Mouse (Mus musculus) heart, embryonic 14.5 days (tissue): Measurements from ENCODE around the gene Clasp2. TPM values are rescaled to one million over a fixed set of nuclear protein-coding genes. Genes with fewer than 3 reads are reported as not detected.

ENCODE experiments used
- ATAC-seq: fragments of 200-750 bp; cut with Nextera tagmentation; 2 replicates; pipeline ENCODE4 v1.8.0; 2017; ENCODE audit warnings: low read depth, moderate TSS enrichment; ENCODE audit not compliant: insufficient number of reproducible peaks, insufficient read depth, low FRiP score
- H3K27ac ChIP-seq, 2 experiments: fragments of 200-500 bp in 1 of 2; fragments of 300-500 bp in 1 of 2; sonication (generic) in 1 of 2; replicated peaks in 1 of 2; 2 replicates each; pipeline ENCODE4 v1.5.1; 2012 to 2014; ENCODE audit warnings: low read depth in 2 of 2, low read length in 2 of 2, control low read depth in 1 of 2, mild to moderate bottlenecking in 1 of 2, mixed read lengths in 1 of 2; ENCODE audit not compliant: control insufficient read depth in 1 of 2, insufficient read depth in 1 of 2
- H3K27me3 ChIP-seq: fragments of 300-500 bp; sonication (generic); 2 replicates; pipeline ENCODE4 v1.6.1; 2014; ENCODE audit warnings: mild to moderate bottlenecking, low read length, control low read depth; ENCODE audit not compliant: control insufficient read depth, insufficient read depth
- H3K36me3 ChIP-seq: fragments of 300-500 bp; sonication (generic); 2 replicates; pipeline ENCODE4 v1.6.1; 2014; ENCODE audit warnings: mild to moderate bottlenecking, control low read depth, low read length, mixed read lengths; ENCODE audit not compliant: control insufficient read depth, insufficient read depth
- H3K4me1 ChIP-seq, 2 experiments: fragments of 200-500 bp in 1 of 2; fragments of 300-500 bp in 1 of 2; sonication (generic) in 1 of 2; 2 replicates each; pipeline ENCODE4 v1.6.1; 2012 to 2014; ENCODE audit warnings: low read length in 2 of 2, control low read depth in 1 of 2, mixed read lengths in 1 of 2; ENCODE audit not compliant: control insufficient read depth in 2 of 2, insufficient read depth in 2 of 2
- H3K4me2 ChIP-seq: fragments of 300-500 bp; sonication (generic); 2 replicates; pipeline ENCODE4 v1.6.1; 2014; ENCODE audit warnings: mild to moderate bottlenecking, low read length
- H3K4me3 ChIP-seq, 2 experiments: fragments of 200-500 bp in 1 of 2; fragments of 300-500 bp in 1 of 2; sonication (generic) in 1 of 2; 2 replicates each; pipeline ENCODE4 v1.5.1; 2012 to 2014; ENCODE audit warnings: low read length in 2 of 2, mild to moderate bottlenecking in 2 of 2, control low read depth in 1 of 2, low read depth in 1 of 2, moderate library complexity in 1 of 2; ENCODE audit not compliant: control insufficient read depth in 1 of 2, insufficient read depth in 1 of 2
- H3K9ac ChIP-seq: fragments of 300-500 bp; sonication (generic); 2 replicates; pipeline ENCODE4 v1.6.1; 2014; ENCODE audit warnings: mild to moderate bottlenecking, low read length
- H3K9me3 ChIP-seq: fragments of 300-500 bp; sonication (generic); 2 replicates; pipeline ENCODE4 v1.6.1; 2016; ENCODE audit warnings: low read length, control low read depth; ENCODE audit not compliant: control insufficient read depth
- WGBS: fragments of 180-500 bp; shearing (Covaris S2); extraction: QIAGEN DNeasy Blood & Tissue Kit; methylation state at CpG from one replicate; pipeline ENCODE4 v1.1.7; 2014; 5-methylcytosine and 5-hydroxymethylcytosine counted together
- polyA plus RNA-seq: library from polyadenylated mRNA; unstranded; fragments of >200 nt; fragmentation: Nextera tagmentation; extraction: Ambion mirVana; gene quantifications from 2 replicates; pipeline ENCODE4 v1.2.1, GENCODE M21; 2014

Clasp2 gene
- 25.3 TPM in 2 replicates for polyA plus RNA-seq

DNA sequence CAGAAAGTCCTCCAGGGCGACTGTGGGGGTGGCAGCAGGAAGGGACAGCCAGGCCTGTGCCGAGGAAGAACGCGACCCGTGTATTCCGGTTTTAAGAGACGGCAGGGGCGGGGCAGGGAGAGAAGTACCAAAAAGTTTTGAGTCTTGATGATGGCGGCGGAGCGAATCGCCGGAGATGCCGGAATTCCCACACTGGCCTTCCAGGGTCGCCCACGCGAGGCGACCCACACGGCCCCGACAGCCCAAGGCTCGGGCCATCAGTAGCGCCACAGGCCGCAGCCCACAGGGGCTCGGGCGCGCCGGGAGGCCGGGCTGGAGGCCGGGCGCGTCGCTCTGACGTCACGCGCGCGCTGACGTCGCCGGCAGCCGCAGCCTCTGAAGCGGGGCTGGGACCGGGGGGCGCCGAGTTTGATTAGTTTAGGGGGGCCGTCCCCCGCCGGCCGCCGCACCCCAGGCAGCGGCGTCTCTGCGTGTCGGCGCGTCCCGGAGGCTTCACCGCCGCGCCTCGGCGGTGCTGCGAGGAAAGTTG, at the start of gene Clasp2:
Gene Clasp2, plus strand, starts transcription at position 366 of the 529 bp plus-strand sequence.
- under 1% methylated on average over 57 of the region's 63 CpGs for WGBS
- peak within 1 kb of the TSS; percentile 87 to 88 for H3K27ac ChIP-seq
- H3K9me3 ChIP-seq = no peaks in the 10 kb centered on the region
- peak within 1 kb of the TSS; percentile 96 for H3K4me2 ChIP-seq
- peak within 1 kb of the TSS; percentile 92 for H3K9ac ChIP-seq
- peaks cover 6 to 14% of the 10 kb centered on the region in 2 experiments for H3K4me1 ChIP-seq
- ATAC-seq = peak; percentile 89
- H3K36me3 ChIP-seq = no peaks in the 10 kb centered on the region
- peak within 1 kb of the TSS; percentile 97 to 99 for H3K4me3 ChIP-seq
- H3K27me3 ChIP-seq = no peaks in the 10 kb centered on the region

DNA sequence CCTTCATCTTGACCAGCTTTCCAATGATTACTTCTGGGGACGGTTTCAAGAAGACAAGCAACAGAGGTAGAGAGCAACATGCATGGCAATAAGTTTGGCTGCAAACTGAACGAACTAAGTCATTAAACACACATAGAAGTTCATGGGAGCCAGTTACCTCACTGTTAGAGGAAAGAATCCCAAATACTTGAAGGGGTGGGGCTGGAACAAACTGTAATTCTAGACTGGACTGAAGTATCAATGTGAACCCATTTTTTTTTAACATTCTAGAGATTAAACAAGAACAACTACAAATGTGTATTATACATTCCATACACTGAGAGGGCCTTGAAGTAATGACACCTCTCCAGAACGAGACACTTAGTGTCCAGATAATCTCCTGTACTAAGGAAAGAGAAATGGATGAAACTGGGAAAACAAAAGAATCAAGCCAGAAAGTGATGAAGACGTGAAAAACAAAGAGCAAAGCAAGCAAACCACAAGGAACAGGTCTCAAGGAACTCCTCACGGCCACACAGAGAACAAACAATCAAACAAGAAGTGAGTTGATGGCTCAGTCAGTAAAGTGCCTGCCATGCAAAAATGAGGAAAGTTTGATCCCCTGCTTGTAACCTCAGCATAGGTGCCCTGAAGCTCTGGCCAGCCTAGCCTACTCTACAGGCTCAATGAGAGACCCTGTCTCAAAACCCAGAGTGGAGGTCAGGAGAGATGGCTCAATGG, 39.7 kb upstream of the Clasp2 start:
- no peak for ATAC-seq
- WGBS = 78% methylated on average over 5 of the region's 5 CpGs
- Histone ChIP-seq H3K27me3 (no peaks in the 10 kb centered on the region), H3K36me3 (peaks cover 24% of the 10 kb centered on the region), H3K9ac (no peak overlapping the region), H3K27ac (0 out of 4 replicates have a peak overlapping the region, but pooled peaks of 1 of the 2 experiments have one; percentile 38), H3K4me3 (no peak overlapping the region), H3K4me2 (no peak overlapping the region), H3K9me3 (no peaks in the 10 kb centered on the region), H3K4me1 (peaks cover 1 to 22% of the 10 kb centered on the region in 2 experiments)

DNA sequence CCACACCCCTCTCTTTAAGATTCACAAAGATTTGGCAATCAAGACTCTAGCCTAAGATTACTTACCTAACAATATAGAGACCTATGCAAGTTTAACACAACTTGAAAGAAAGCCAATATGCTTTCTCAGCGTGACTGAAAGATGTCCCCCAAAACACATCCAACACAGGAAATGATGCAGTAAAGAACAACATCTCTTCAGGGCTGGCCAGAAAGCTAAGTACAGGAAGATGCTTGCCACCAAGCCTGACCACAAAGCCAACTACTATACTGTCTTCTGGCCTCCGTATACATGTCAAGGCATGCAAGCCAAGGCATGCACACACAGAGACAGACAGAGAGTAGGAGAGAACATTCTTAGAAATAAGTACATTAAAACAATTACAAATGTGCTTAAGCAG, 35.2 kb upstream of the Clasp2 start:
- H3K9ac ChIP-seq = peak overlapping the region; percentile 95
- no peaks in the 10 kb centered on the region for H3K9me3 ChIP-seq
- 54% methylated on average over 2 of the region's 2 CpGs for WGBS
- no peak for ATAC-seq
- peak overlapping the region in 1 of 2 experiments; percentile 51; a peak in 1 of 4 replicates for H3K27ac ChIP-seq
- H3K36me3 ChIP-seq = no peaks in the 10 kb centered on the region
- H3K27me3 ChIP-seq = no peaks in the 10 kb centered on the region
- H3K4me2 ChIP-seq = peak overlapping the region; percentile 76
- H3K4me1 ChIP-seq = peaks cover 5 to 22% of the 10 kb centered on the region in 2 experiments
- H3K4me3 ChIP-seq = peak overlapping the region; percentile 45 to 95; a peak in 3 of 4 replicates

DNA sequence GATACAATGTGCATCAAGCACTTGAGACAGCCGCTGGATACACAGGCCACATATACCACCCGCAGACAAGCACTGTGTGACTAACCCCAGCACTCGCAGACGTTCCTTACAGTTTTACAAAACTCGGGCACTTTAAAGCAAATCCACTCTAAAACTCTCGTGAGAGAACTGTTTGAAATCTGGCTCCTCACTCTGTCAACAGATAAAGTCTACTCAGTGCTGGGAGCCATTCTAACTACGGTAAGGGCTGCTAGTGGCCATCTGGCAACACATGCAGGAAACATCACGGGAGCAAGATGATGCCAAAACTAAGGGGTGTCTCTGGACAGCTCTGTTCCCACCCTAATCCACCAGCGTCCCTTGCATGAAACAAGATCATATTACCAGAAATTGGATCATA, 34.4 kb upstream of the Clasp2 start:
- peak overlapping the region in 1 of 2 experiments; percentile 51; a peak in 1 of 4 replicates for H3K27ac ChIP-seq

DNA sequence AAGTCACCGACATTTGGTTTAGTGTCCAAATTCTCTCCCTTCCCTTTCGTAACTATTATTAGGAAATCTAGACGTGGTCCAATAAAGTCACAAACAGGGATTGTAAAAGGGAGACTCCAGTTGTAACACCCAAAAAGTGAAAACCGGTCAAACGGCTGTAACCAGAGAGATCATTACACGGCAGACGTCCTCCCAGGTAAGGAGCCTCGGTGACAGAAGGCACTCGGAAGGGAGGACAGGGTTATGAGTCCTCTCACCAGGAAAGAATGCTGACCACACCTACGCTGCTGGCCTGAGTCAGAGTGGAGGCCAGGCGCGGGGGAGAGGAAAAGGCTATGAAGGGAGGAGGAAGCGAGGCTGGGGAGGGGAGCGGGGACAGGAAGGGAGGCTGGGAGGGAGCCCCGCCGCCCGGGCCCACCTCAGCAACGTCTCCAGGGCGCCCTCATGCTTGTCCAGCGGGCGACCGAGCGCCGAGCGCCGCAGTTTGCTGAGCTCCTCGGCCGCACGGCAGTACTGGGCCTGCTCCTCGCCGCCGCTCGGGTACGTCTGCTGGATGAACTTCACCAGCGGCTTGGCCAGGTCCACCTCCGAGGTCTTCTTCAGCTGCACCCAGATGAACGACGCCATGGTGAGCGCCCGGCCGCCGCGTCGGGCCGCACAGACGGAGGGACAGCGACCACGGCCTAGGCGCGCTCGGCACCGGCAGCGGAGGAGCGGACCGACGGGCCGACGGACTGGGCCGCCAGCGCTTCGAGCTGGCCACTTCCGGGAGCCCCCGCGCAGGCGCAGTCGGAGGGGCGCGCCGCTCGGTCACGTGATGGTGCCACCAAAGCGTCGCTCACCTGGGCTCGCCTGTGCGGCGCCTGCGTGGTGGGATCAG, 33.6 kb upstream of the Clasp2 start, which contains the start of gene Pdcd6ip:
Gene Pdcd6ip, minus strand, starts transcription at position 779 of the 880 bp plus-strand sequence.
- Histone ChIP-seq H3K9me3 (no peaks in the 10 kb centered on the region), H3K9ac (peak within 1 kb of the TSS; percentile 95), H3K4me2 (peak within 1 kb of the TSS; percentile 76), H3K4me1 (peaks cover 5 to 19% of the 10 kb centered on the region in 2 experiments), H3K36me3 (no peaks in the 10 kb centered on the region), H3K4me3 (peak within 1 kb of the TSS; percentile 80 to 95), H3K27ac (peak within 1 kb of the TSS; percentile 94 to 96), H3K27me3 (no peaks in the 10 kb centered on the region)
- peak; percentile 88 for ATAC-seq
- WGBS = under 1% methylated on average over 75 of the region's 77 CpGs

More for the DNA sequence above, 34.4 kb upstream of the Clasp2 start:
- peaks cover 5 to 19% of the 10 kb centered on the region in 2 experiments for H3K4me1 ChIP-seq
- peak overlapping the region; percentile 76 for H3K4me2 ChIP-seq
- no peaks in the 10 kb centered on the region for H3K27me3 ChIP-seq
- H3K9me3 ChIP-seq = no peaks in the 10 kb centered on the region
- 35% methylated on average over 9 of the region's 9 CpGs for WGBS
- H3K36me3 ChIP-seq = no peaks in the 10 kb centered on the region
- H3K4me3 ChIP-seq = peak overlapping the region; percentile 45 to 95
- no peak for ATAC-seq
- peak overlapping the region; percentile 95 for H3K9ac ChIP-seq

DNA sequence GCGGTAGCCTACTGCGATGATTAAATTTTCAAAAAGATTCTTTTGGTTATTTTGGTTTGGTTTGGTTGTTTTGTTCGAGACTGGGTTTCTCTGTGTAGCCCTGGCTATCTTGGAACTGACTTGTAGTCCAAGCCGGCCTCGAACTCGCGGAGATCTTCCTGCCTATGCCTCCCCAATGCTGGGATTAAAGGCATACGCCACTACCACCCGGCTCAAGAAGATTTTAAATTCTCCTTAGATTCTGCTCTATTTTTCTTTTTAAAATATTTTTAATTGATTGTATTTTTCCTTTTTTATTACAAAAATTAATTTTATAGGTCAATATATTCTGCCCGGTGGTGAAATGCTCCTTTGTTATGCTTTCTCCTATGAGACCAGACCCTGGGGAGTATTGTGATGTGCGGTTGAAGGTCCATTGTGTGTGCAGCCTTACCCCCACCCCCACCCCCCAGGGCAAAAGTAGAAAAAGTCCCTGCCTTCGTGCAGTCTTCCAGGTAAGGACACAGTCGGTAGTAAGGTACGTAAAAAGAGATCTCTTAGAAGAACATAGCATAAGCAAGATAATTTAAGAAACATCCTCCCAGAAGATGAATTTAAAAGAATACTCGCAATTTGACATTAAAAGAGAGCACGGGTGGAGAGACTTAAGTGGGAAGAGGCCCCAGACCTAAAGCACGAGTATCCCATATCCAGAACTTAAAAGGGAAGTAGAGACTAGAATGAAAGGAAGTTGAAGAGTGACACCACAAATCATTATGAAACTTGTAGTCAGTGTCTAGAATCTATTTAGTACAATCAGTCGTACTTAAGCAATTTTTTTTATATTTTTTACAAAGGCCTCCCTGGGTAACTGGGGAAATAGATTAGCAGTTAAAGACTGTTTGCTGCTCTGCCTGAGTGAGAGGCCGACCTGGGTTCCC, 32.7 kb upstream of the Clasp2 start:
- no peak for ATAC-seq
- 51% methylated on average over 19 of the region's 19 CpGs for WGBS

More for the DNA sequence above, 32.7 kb upstream of the Clasp2 start:
- Histone ChIP-seq H3K27ac (peak overlapping the region in 1 of 2 experiments; percentile 96; a peak in 2 of 4 replicates), H3K9me3 (no peaks in the 10 kb centered on the region), H3K4me3 (peak overlapping the region; percentile 80 to 95), H3K27me3 (no peaks in the 10 kb centered on the region), H3K9ac (peak overlapping the region; percentile 95), H3K4me2 (peak overlapping the region; percentile 76), H3K36me3 (no peaks in the 10 kb centered on the region), H3K4me1 (peaks cover 5 to 19% of the 10 kb centered on the region in 2 experiments)
